ENCODE assay signal across 8 mouse cellular contexts in genomic region chr7:110059092-110059785, GRCm38 (mm10). TPM values are rescaled to one million over a fixed set of nuclear protein-coding genes. Genes with fewer than 3 reads are reported as not detected.
DNase-seq lines count a peak whose midpoint lies in the region; ATAC-seq lines count a peak whose summit lies in the region.

No protein-coding gene starts in this region.

- no peak overlapping the region for H3K9ac ChIP-seq in embryonic facial prominence, embryonic 11.5 days (replicated peaks; ENCODE audit: low read length)
- no peak overlapping the region for H3K9ac ChIP-seq in forebrain, embryonic 14.5 days (ENCODE audit: low read length)
- no peak overlapping the region for H3K9ac ChIP-seq in liver, embryonic 16.5 days (ENCODE audit: low read depth, low read length)

- ATAC-seq in embryonic facial prominence, embryonic 11.5 days (replicated peaks; ENCODE audit: insufficient number of reproducible peaks, low FRiP score, low TSS enrichment, low read depth) = no peak
- no peak for ATAC-seq in forebrain, embryonic 14.5 days
- ATAC-seq in liver, embryonic 16.5 days (ENCODE audit: low read depth) = no peak
- no peak for ATAC-seq in granulocyte monocyte progenitor cell, adult 5-6 weeks (replicated peaks; ENCODE audit: poor library complexity, severe bottlenecking)

- no peaks in the 10 kb centered on the region for H3K9me3 ChIP-seq in embryonic facial prominence, embryonic 11.5 days (replicated peaks; ENCODE audit: control insufficient read depth, low read length)
- no peaks in the 10 kb centered on the region for H3K9me3 ChIP-seq in embryonic facial prominence, embryonic 10.5 days
- no peaks in the 10 kb centered on the region for H3K9me3 ChIP-seq in forebrain, embryonic 14.5 days (replicated peaks; ENCODE audit: control insufficient read depth, low read length)
- H3K9me3 ChIP-seq in liver, embryonic 16.5 days (replicated peaks; ENCODE audit: control insufficient read depth, low read length) = no peaks in the 10 kb centered on the region

- H3K4me2 ChIP-seq in embryonic facial prominence, embryonic 11.5 days (ENCODE audit: low read depth, low read length) = no peak overlapping the region
- no peak overlapping the region for H3K4me2 ChIP-seq in forebrain, embryonic 14.5 days (ENCODE audit: low read length)
- H3K4me2 ChIP-seq in liver, embryonic 16.5 days (ENCODE audit: low read depth, low read length) = peak overlapping the region; percentile 79

- H3K4me1 ChIP-seq in embryonic facial prominence, embryonic 11.5 days (ENCODE audit: control insufficient read depth, insufficient read depth, low read length) = no peaks in the 10 kb centered on the region
- H3K4me1 ChIP-seq in embryonic facial prominence, embryonic 10.5 days = peaks cover 13% of the 10 kb centered on the region
- peaks cover 9% of the 10 kb centered on the region for H3K4me1 ChIP-seq in forebrain, embryonic 14.5 days (ENCODE audit: control insufficient read depth, insufficient read depth, low read length)
- peaks cover 23% of the 10 kb centered on the region for H3K4me1 ChIP-seq in liver, embryonic 16.5 days (ENCODE audit: control insufficient read depth, low read depth, low read length)

- H3K27me3 ChIP-seq in embryonic facial prominence, embryonic 11.5 days (ENCODE audit: control insufficient read depth, insufficient read depth, low read length) = no peaks in the 10 kb centered on the region
- H3K27me3 ChIP-seq in embryonic facial prominence, embryonic 10.5 days (replicated peaks; ENCODE audit: low read depth, poor library complexity, severe bottlenecking) = no peaks in the 10 kb centered on the region
- no peaks in the 10 kb centered on the region for H3K27me3 ChIP-seq in forebrain, embryonic 14.5 days (replicated peaks; ENCODE audit: control insufficient read depth, insufficient read depth, low read length)
- H3K27me3 ChIP-seq in liver, embryonic 16.5 days (ENCODE audit: control insufficient read depth, insufficient read depth, low read depth, low read length) = no peaks in the 10 kb centered on the region

- H3K4me3 ChIP-seq in embryonic facial prominence, embryonic 11.5 days (ENCODE audit: low read depth, low read length) = no peak overlapping the region
- H3K4me3 ChIP-seq in embryonic facial prominence, embryonic 10.5 days = no peak overlapping the region
- no peak overlapping the region for H3K4me3 ChIP-seq in forebrain, embryonic 14.5 days (ENCODE audit: low read depth, low read length)
- no peak overlapping the region for H3K4me3 ChIP-seq in liver, embryonic 16.5 days (ENCODE audit: low read depth, low read length)

- 89% methylated on average over 12 of the region's 12 CpGs for WGBS in embryonic facial prominence, embryonic 11.5 days
- 90% methylated on average over 12 of the region's 12 CpGs for WGBS in embryonic facial prominence, embryonic 10.5 days
- 86% methylated on average over 12 of the region's 12 CpGs for WGBS in forebrain, embryonic 14.5 days
- 57% methylated on average over 12 of the region's 12 CpGs for WGBS in liver, embryonic 16.5 days (ENCODE audit: insufficient replicate concordance)

- no peak overlapping the region for H3K27ac ChIP-seq in embryonic facial prominence, embryonic 11.5 days (replicated peaks; ENCODE audit: low read depth, low read length)
- no peak overlapping the region for H3K27ac ChIP-seq in embryonic facial prominence, embryonic 10.5 days (replicated peaks)
- H3K27ac ChIP-seq in forebrain, embryonic 14.5 days (ENCODE audit: low read depth, low read length) = no peak overlapping the region
- H3K27ac ChIP-seq in liver, embryonic 16.5 days (ENCODE audit: low read length) = 0 out of 2 replicates have a peak overlapping the region, but pooled peaks have one; percentile 8

- H3K36me3 ChIP-seq in embryonic facial prominence, embryonic 11.5 days (replicated peaks; ENCODE audit: control insufficient read depth, insufficient read depth, low read depth, low read length) = no peaks in the 10 kb centered on the region
- peaks cover 70% of the 10 kb centered on the region for H3K36me3 ChIP-seq in embryonic facial prominence, embryonic 10.5 days (replicated peaks)
- peaks cover 22% of the 10 kb centered on the region for H3K36me3 ChIP-seq in forebrain, embryonic 14.5 days (ENCODE audit: control insufficient read depth, insufficient read depth, low read length)
- H3K36me3 ChIP-seq in liver, embryonic 16.5 days (ENCODE audit: control insufficient read depth, insufficient read depth) = peaks cover 4% of the 10 kb centered on the region

- DNase-seq in embryonic facial prominence, embryonic 11.5 days (ENCODE audit: low spot score) = peak; percentile 36
- no peak for DNase-seq in embryonic facial prominence, embryonic 10.5 days (ENCODE audit: low spot score)
- peak; percentile 30 to 33 for DNase-seq in right cerebral cortex, postnatal 10 days (ENCODE audit: low spot score in 2 of 2)
- no peak for DNase-seq in right cerebral cortex, adult 2 months (ENCODE audit: low spot score in 2 of 2)
- DNase-seq in forebrain, embryonic 14.5 days (ENCODE audit: low spot score) = peak; percentile 63
- no peak for DNase-seq in natural killer cell, adult 2 months (ENCODE audit: low spot score in 2 of 2)

RNA-seq across cellular contexts. Expression of gene Zfp143, which starts 1.8 kb away (rescaled TPM):
- polyA plus RNA-seq in embryonic facial prominence, embryonic 11.5 days (2014; fragmentation: Nextera tagmentation; extraction: Ambion mirVana) = 27.5 and 28.3 TPM in 2 replicates
- polyA plus RNA-seq in embryonic facial prominence, embryonic 10.5 days (2016; fragmentation: Nextera tagmentation; extraction: Ambion mirVana) = 26.1 and 26.8 TPM in 2 replicates
- 27.1 and 27.3 TPM in 2 replicates for polyA plus RNA-seq in forebrain, embryonic 14.5 days (2014; fragmentation: Nextera tagmentation; extraction: Ambion mirVana)
- polyA plus RNA-seq in liver, embryonic 16.5 days (2015; fragmentation: Nextera tagmentation; extraction: Ambion mirVana) = 9.4 and 10.3 TPM in 2 replicates
- total RNA-seq in granulocyte monocyte progenitor cell, adult 5-6 weeks (2014; fragmentation: Nextera tagmentation) = 13.4 and 21.6 TPM in 2 replicates
- total RNA-seq in granulocyte monocyte progenitor cell, adult 5-6 weeks (2017) = 27.1 and 37.4 TPM in 2 replicates

RNA-seq across cellular contexts. Expression of gene Ipo7, which starts 41.2 kb away (rescaled TPM):
- 27.1 and 29.9 TPM in 2 replicates for polyA plus RNA-seq in embryonic facial prominence, embryonic 11.5 days (2014; fragmentation: Nextera tagmentation; extraction: Ambion mirVana)
- polyA plus RNA-seq in embryonic facial prominence, embryonic 10.5 days (2016; fragmentation: Nextera tagmentation; extraction: Ambion mirVana) = 57.0 and 57.5 TPM in 2 replicates
- polyA plus RNA-seq in forebrain, embryonic 14.5 days (2014; fragmentation: Nextera tagmentation; extraction: Ambion mirVana) = 15.4 and 18.6 TPM in 2 replicates
- 18.8 and 21.2 TPM in 2 replicates for polyA plus RNA-seq in liver, embryonic 16.5 days (2015; fragmentation: Nextera tagmentation; extraction: Ambion mirVana)
- 111 and 115 TPM in 2 replicates for total RNA-seq in granulocyte monocyte progenitor cell, adult 5-6 weeks (2014; fragmentation: Nextera tagmentation)
- total RNA-seq in granulocyte monocyte progenitor cell, adult 5-6 weeks (2017) = 239 and 262 TPM in 2 replicates

Comparison
In these comparisons a context has a peak if more than half of its experiments do, and no peak if none do; other contexts are left out.
1. DNase-seq: peak in embryonic facial prominence, embryonic 11.5 days (single experiment), right cerebral cortex, postnatal 10 days (2 of 2) and forebrain, embryonic 14.5 days (single experiment); none in embryonic facial prominence, embryonic 10.5 days (single experiment), right cerebral cortex, adult 2 months (0 of 2) and natural killer cell, adult 2 months (0 of 2).